Mouse (Mus musculus) heart, postnatal 0 days (tissue): ENCODE measurements around the gene Frmd4b.

Experiments
- CTCF ChIP-seq: IDR thresholded peaks from 2 replicates; pipeline ENCODE4 v1.5.1; 2016; ENCODE audit warnings: antibody characterized with exemption, control low read depth, low read depth
- EP300 ChIP-seq: IDR thresholded peaks from 2 replicates; pipeline ENCODE4 v1.6.1; 2016; ENCODE audit warnings: antibody characterized with exemption, low read depth

DNA sequence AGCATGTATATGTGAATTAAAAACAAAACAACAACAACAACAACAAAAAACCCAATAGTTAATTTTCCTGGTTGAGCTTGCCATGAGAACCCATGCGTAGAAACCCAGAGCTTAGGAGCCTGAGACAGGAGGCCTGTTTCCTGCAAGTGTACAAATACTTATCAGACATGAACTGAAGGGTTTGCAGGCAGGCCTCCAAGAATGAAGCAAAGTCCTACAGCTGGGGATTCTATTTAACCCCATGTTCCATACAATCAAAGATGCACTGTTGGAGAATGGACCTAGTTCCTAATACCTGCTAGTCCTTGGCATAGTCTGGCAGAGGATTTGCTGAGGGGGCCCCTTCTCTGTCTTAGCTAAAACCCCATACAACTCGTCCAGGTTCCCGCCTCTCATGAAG lies 276.2 kb downstream of the Frmd4b start:
- TF ChIP-seq CTCF (no peak), EP300 (no peak)
